Mouse (Mus musculus) stomach, postnatal 0 days (tissue): ENCODE measurements around the gene Uqcrq.

Source experiments
- CTCF ChIP-seq: IDR thresholded peaks from 2 replicates; pipeline ENCODE4 v1.5.1; 2016; ENCODE audit warnings: antibody characterized with exemption, low read depth, mild to moderate bottlenecking, moderate library complexity
- EP300 ChIP-seq: optimal IDR thresholded peaks from 2 replicates; pipeline ENCODE3; 2016; ENCODE audit warnings: antibody characterized with exemption

- TF ChIP-seq EP300: no peak
- TF ChIP-seq CTCF: no peak
Observed at GRCm38 (mm10) chr11:53477833-53478232, 47.2 kb upstream of the Uqcrq start.
